Mouse (Mus musculus): ENCODE data around the gene Sft2d1.
"Not testable (repeated sequence)": the region's sequence is repeated elsewhere in the genome, so short reads cannot be mapped to it uniquely, and the experiment has no call there.

Gene Sft2d1

DNA sequence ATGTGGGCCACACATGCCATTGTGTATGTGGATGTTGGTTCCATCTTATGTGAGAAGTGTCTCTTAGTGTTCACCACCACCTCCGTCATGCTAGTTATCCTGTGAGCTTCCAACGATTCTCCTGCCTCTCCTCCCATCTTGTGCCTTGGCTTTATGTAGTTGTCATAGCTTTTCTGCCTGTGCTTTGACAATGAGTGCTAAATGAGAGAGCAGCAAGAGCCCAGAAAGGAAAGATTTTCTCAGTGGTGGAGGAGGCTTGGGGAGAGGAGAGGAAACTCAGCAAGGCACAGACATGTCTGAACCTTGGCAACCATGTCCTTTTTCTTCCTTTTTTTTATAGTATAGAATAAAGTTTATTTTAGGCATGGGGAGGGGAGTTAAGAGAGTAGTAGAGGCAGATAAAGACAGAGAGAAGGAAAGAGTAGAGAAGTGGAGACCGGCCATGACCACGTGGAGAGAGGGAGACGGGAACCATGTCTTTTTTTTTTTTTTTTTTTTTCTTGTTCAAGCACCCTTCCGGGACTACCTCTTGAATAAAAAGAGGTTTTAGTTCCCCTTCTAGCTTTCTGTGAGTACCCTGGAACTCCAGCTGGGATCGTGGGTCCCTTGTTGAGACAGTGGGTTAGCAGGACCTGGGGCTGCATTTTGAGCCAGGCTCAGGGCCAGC, 8.0 kb upstream of the Sft2d1 start:
- DNase-seq (ENCODE audit: low spot score), result no peak

DNA sequence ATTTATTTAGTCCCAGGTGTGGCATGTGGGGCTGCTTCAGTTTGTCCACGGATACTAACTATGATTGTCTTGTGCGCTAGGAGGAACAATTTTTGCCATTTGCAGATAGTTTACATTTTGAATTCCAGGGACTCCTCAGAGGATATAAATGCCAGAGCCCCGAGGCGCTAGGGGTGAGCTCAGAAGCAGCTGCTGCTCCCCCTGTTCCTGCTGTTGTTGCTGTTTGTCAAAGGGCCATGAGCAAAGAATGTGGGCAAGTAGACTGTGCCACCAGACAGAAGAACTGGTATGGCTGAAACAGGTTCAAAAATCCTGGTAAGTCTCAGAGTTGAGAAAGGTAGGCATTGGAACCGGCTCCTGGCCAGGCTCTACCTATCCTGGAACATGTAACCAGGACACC, 7.2 kb upstream of the Sft2d1 start:
- DNase-seq (ENCODE audit: low spot score), result no peak

DNA sequence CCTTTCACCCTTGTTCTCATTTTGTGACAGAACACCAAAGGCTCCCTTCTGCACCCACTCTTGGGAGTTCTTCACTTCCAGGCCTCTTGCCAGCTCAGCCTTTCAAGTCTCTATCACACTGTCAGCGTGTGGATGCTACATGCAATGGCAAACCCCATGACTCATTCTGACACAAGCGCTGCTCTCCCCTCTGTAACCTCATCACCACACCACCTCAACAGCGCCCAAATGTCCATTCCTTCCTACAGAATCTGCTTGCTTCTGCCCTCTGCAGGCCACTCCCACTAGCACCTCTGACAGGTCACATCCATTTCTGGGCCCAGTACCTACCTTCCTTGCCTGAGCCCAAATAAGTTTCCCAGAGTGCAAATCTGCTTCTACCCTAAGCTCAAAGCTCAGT, 5.1 kb upstream of the Sft2d1 start:
- DNase-seq (ENCODE audit: low spot score), result no peak

DNA sequence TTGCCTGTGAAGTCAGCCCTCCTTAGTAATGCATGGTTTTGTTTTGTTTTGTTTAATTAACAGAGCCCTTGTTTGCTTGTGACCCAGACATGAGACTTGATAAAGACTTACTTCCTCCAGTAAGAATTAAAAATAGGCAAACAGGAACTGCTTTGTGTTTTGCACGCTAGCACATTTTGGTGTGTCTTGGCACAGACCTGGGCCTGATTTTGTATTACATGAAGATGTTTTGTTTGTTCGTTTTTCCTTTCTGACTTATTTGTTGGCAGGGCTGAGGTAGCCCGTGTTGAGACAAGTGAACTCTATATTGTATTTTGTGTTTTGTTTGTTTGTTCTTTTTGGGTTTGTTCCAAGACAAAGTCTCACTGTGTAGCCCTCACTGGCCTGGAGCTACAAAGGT, 849 bp downstream of the Sft2d1 start:
- no peak for DNase-seq (ENCODE audit: low spot score)

DNA sequence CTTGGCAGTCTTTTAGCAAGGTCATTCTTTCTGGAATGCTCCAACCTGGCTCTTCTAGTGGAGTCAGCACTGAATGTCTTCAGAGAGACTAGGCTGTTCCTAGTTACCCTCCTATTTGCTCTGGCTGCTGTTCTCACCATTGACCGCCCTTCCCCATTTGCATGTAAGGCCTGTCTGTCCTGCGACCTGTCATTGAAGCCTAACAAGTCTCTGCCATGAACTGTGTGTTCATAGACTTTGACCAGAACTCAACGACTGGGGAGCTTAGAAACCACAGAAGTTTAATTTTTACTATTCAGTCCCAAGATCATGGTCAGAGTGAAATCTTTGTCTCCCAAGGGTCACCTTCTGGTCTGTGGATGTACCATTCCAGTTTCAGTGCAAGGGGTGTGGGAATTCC, 3.1 kb downstream of the Sft2d1 start:
- DNase-seq (ENCODE audit: low spot score), result no peak

DNA sequence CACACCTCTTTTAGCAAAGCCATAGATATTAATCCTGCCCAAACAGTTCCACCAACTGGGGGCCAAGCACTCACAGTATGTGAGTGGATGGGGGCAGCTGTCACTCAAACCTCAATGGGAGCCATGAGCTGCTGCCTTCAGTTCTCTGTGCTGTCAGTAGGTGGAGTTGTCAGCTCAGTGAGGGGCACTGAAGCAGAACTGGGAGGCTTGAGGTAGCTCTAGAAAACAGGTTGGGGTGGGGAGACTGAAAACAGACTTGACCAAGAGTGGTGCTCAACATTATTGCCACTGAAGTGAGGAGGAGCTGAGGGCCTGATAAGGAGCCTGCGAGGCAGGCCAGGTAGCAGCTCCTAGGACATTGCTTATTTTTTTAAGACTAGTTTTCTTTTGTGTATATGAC, 5.3 kb downstream of the Sft2d1 start:
- no peak for DNase-seq (ENCODE audit: low spot score)

DNA sequence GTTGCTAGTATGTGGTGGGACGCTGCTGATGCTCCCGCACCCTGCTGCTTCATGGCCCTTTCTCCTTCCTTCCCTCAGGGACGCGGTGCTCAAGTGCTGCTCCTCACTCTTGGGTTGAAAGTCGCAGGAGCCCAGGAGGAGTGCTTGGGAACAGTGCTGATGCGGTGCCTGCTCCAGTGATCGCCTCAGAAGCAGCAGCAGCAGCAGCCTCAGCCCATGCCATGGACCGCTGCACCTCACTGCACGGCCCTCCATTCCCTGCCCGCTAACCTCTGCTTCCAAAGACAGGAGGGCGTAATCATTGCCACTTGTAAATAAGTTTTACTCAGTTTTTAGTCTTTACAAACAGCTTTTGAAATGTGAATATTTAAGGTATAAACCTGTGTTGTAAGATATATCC, 16.0 kb downstream of the Sft2d1 start:
- not testable (repeated sequence) for DNase-seq (ENCODE audit: low spot score)

DNA sequence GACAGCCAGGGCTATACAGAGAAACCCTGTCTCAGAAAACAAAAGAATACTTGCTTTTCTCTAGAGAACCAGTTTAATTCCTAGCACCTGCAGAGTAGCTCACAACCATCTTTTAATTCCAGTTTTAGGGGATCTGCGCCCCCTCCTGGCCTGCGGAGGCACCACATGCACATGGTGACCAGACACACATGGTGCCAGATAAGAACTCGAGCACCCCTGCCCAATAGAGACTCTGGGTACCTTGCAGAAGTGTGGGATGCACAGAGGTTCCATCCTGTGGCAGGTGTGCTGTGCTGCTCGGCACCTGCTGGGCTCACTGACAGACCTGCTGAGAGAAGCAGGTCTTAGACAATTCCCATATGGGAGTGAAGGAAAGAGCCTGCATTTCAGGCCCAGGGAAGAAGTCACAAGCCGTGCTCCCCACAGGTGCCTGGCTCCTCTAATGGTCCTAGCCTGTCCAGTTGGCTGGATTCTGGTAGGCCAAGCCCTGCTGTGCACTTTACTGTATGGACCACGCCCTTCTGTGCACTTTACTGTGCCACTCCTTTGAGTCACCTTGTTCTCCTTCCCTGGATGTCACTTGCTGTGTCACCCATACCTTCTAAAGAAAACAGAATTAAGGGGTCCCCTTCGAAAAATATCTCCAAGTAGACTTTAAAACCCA, 17.7 kb downstream of the Sft2d1 start:
- peak; percentile 20 for DNase-seq (ENCODE audit: low spot score)

DNA sequence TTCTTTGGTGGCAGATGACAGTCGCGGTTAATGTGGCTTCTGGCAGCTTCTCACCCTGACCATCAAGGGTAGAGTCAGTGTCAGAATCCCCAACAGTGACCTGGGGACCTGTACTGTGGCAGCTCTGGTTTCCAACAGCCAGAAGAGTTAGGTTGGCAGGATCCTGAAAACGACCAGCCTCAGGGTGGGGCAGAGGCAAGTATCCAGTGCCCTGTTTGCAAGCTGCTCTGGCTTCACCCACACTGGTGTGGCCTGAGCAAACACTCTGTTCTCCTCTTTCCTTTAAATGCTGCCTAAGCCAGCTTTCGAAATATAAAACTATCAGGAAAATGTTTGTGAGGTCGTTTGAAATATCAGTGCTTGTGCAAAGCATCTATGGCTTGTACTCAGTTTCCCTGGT, 19.7 kb downstream of the Sft2d1 start:
- no peak for DNase-seq (ENCODE audit: low spot score)

DNA sequence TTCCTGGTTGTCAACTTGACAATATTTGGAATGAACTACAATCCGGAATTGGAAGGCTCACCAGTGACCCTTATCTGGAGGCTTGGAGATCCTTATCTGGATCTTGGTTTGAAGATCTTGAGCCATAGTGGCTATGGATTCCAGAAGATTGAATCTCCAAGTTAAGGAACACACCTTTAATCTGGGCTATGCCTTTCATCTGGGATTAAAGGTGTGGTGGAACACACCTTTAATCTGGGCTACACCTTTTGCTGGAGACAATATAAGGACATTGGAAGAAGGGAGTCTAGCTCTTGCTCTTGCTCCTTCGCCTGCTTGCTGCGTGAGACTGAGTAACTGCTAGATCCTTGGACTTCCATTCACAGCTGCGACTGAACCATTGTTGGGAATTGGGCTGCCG, 26.3 kb downstream of the Sft2d1 start, which contains the start of gene Prr18:
Gene Prr18 (plus strand): TSS at position 301 of the 400 bp plus-strand sequence.
- DNase-seq (ENCODE audit: low spot score), result not testable (repeated sequence)

DNA sequence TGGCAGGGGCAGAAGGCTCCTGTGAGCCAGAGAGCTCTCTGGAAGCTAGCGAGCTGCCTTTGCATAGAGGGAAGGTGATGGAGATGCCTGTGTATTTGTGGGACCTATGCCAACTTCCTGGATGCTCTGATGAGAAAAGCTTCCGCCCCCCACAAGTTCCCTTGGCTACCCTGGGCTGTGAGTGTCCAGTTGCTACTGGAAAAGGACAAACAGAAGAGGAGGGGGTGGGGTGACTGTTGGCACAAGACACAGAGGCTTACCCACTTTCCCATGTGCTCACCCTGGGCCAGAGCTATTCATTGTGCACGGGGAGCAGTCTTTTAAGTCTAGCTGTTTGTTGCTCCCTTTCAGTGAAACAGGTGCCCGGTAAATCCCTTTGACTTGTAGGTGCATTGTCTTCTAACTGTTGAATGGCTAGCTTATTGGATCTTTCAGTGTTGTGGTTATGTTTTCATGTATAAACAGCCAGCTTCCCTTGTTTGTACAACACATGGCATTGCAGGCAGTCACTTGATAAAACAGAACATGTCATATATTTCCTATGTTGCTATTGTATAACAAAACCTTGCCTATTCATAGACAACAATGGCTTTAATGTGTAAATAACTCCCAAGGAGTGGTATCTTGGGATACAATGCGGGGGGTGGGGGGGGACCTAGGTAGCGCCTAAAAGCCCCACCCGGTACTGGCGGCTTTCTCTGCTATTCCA, 28.9 kb downstream of the Sft2d1 start:
- no peak for DNase-seq (ENCODE audit: low spot score)

DNA sequence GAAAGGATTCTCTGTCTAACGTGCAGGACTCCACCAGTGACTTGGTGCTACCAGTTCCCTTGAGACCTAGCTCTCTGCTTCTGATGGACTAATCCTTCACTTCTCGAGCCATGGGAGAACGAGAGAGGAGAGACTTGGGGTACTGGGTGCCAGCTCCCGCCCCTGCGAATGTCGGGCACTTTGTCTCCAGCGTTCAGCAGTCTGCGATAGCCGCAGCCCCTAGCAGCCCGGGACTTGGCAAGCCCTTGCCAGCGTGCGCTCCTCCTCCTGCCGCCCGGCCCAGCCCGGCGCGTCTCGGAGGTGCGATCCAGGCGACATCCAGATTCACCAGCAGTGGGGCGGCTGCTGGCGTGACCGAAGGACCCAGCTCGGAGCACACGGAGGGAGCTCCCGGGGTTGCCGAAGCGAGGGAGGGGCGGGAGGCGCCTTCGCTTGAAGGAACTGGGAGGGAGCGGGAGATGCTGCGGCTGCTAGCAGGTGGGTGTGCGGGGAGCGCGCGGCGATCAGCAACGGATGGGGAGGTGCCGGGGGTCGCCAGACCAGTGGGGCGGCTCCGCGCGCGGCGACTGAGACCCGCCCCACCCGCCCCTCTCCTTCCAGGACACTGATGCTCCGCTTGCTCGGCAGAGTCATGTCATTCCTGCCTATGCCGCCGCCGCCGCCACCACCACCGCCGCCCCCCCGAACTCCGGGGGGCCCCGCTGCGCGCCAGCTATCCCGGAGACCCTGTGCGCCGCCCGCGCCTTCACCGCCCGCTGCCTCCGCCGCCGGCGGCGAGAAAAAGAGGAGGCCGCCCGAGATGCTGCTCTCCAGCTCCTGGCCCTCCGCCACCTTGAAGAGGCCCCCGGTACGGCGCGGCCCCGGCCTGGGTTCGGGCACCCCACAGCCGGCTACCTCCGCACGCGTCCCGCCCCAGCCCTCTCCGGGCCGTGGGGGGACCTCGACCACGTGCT, 29.8 kb downstream of the Sft2d1 start:
- no peak for DNase-seq (ENCODE audit: low spot score)

DNA sequence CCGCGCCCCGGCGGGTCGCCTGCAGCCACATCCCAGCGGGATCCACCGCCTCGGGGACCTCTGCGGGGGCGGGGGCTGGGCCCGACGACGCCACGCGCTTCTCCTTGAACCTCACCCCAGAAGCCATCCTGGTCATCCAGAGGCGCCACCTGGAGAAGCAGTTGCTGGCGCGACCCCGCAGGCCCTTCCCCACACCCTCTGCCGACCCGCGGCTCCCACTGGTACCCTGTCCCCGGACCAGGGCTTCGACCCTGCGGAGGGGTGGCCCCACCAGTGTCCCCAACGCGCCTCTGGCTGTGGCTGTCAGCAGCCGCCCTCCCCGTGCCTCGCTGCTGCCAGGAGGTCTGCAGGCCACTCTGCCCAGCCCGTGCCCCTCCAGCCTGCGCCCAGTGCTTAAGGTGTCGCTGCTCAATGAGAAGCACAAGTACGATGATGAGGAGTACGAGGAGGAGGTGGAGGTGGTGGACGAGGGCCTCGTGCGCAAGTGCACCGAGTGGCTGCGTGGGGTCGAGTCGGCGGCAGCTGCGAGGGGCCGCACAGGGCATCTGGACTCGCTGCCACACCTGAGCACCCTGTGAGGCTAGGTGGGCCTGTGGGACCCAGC, 30.6 kb downstream of the Sft2d1 start:
- DNase-seq (ENCODE audit: low spot score), result no peak

DNA sequence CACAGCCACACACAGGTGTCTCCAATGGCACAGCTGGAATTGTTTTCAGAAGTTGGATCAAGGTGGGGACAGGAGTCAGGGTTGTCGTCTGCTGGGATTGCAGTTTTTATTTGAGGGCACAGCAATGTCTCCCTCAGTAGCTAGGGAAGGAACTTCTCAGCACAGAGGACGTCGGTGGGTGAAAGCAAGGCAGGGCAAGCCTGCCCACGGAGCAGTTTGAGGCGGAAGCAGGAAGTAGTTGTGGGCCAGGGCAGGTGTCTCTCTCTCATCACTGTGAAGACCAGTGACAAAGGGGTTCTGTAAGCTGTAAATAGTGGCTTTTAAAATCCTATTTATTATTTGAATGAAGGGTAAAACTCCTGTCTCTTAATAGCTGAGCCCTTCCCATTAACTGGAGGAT, 31.8 kb downstream of the Sft2d1 start:
- DNase-seq (ENCODE audit: low spot score), result no peak

DNA sequence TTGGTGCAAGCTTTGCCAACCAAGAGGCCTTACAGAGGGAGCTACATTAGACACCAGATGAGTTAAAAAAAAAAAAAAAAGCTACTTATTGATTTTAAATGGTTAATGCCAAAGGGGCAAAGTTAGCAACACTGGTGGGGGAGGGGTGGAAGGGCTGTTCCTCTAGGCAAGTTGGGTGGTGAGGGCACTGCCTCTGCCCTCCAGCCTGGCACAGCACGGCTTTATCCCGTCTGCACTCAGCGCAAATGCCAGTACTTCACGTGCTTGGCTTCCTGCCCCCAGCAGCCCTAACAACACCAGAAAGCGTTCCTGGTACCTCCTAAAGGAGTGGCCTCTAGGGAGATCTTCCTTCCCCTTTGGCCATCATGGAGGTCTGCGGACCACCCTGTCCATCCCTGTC, 32.5 kb downstream of the Sft2d1 start:
- no peak for DNase-seq (ENCODE audit: low spot score)

DNA sequence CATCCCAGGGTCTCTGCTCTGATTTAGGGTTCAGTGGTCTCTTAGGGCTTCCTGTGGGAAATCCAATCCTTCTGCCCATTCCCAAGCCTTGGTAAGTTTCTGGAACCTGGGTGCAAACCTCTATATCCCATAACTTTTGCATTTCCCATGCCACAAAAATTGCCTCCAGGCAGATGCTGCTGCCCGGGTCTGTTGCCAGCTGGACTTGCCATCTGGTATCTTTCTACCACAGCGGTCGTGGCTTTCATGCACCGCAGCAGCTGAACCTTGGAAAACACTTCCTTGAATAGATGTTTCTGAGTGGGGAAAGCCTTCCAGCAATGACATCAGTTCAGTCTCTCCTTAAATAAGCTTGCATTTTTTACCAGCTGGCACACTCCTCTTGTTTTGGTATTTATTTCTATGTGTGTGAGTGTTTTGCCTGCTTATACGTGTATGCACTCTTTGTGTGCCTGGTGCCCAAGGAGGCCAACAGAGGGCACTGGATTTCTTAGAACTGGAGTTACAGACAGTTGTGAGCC, 36.9 kb downstream of the Sft2d1 start:
- DNase-seq (ENCODE audit: low spot score), result no peak

DNA sequence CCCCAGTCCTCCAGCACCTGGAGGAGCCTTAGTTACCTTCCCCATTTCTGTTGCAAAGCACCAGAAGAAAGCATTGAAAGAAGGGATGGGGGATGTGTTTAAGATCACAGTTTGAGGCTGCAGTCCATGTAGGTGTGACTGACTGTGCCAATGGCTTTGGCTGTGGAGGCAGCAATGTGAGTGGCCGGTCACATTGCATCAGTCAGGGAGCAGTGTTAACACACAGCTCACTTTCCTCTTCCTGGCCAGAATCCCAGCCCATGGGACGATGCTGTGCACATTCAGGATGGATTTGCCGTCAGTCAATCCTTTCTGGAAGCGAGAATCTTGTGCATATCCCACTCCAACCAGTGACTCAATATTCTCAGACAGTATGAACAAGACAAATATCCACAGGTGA, 38.0 kb downstream of the Sft2d1 start:
- DNase-seq (ENCODE audit: low spot score), result no peak

DNA sequence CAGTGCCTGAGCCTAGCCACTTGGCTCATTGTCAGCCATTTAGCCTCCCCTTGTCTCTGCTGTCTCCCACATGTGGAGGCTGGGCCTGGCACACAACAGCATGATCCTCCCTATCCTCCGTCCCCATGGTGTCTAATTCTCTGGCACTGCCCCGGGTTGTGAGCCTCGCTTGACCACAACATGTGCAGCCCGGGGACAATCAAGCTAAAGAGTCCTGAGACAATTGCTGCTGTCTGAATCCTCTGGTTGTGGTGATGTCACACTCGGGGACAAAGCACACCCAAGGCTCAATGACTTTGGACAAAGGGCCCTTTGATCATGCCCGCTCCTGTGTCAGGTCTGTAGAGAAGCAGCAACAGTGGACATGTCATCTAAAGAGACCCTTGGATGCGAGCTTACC, 40.2 kb downstream of the Sft2d1 start:
- no peak for DNase-seq (ENCODE audit: low spot score)

DNA sequence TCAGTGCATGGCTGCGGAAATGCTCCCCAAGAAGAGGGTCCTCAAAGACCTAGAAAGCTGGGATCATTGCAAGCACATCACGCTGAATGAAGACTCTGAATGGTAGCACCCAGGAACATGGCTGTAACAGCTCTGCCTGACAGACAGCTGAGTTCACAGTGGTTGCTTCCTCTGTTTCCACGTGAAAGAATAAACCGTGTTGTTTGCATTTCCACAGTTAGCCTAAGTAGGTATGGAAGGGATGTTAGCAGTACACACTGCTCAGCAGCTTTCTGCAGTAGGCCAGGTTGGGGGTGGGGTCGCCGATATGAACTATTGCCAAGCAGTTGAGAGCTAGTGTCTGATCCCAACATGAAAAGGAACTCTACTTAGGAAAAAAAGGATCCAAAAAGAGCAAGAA, 44.8 kb downstream of the Sft2d1 start, which contains the start of gene T2:
Gene T2 (plus strand): TSS at position 301 of the 400 bp plus-strand sequence.
- DNase-seq (ENCODE audit: low spot score), result no peak

DNA sequence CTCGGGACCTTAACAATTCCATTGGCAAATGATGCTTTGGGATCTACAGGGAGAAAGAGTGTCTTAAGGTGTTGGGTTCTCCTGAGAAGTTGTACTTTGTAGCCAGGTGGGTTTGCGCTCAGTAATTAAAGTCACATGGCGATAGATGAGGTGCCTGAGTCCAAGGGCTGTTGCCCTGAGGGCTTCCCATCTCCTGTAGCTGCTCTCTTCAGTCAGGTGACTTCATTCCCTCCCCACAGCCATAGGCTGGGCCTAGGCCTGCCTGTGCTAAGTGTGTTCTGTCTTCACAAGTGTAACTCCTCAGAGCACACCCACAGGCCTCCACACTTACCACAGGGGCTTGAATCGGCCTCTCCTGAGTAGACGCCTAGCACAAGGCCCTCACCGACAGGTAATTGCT, 46.6 kb downstream of the Sft2d1 start:
- no peak for DNase-seq (ENCODE audit: low spot score)

DNA sequence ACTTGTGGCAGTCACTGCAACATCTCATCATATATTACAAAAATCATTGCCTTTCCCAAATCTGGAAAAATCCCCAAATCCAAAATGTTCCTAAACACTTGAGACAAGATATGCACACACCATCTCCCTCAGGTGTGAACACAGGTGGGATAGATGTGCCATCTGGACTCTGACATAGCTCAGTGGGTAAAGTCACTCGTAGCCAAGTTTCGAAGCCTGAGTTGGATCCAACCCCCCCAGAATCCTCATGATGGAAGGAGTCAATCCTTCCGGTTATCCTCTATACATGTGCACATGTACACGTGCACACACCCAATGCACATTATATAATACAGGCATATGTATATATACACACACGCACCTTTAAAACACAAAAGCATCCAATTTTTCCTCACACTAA, 50.0 kb downstream of the Sft2d1 start:
- no peak for DNase-seq (ENCODE audit: low spot score)

Measured in spleen, adult 12 weeks (tissue).